Mouse (Mus musculus): Measurements from ENCODE around the gene Map3k9. TPM values are rescaled to one million over a fixed set of nuclear protein-coding genes. Genes with fewer than 3 reads are reported as not detected.

The Map3k9 gene
- polyA plus RNA-seq, 1 experiment from 2014 or later, result 7.9 TPM

- Histone ChIP-seq H3K27ac (no peak overlapping the region), H3K36me3 (no peaks in the 10 kb centered on the region), H3K4me2 (replicated peaks) (peak overlapping the region; percentile 60), H3K27me3 (replicated peaks) (no peaks in the 10 kb centered on the region), H3K4me1 (peaks cover 11% of the 10 kb centered on the region), H3K9me3 (no peaks in the 10 kb centered on the region), H3K4me3 (peak overlapping the region; percentile 20), H3K9ac (no peak overlapping the region)
- ATAC-seq (ENCODE audit: low FRiP score, low read depth), result no peak
- 30% methylated on average over 17 of the region's 17 CpGs for WGBS
Observed at GRCm38 (mm10) chr12:81806759-81807528, 26.0 kb upstream of the Map3k9 start.

- Histone ChIP-seq H3K4me2 (replicated peaks) (no peak overlapping the region), H3K9me3 (no peaks in the 10 kb centered on the region), H3K4me3 (no peak overlapping the region), H3K36me3 (no peaks in the 10 kb centered on the region), H3K27ac (no peak overlapping the region), H3K9ac (no peak overlapping the region), H3K27me3 (replicated peaks) (no peaks in the 10 kb centered on the region), H3K4me1 (peaks cover 11% of the 10 kb centered on the region)
- WGBS, result 87% methylated on average over 5 of the region's 5 CpGs
- no peak for ATAC-seq (ENCODE audit: low FRiP score, low read depth)
Observed at GRCm38 (mm10) chr12:81806114-81806513, 25.1 kb upstream of the Map3k9 start.

GRCm38 (mm10) chr12:81803803-81804202 lies 22.8 kb upstream of the Map3k9 start:
- H3K27ac ChIP-seq, result no peak overlapping the region
- WGBS, result 34% methylated on average over 7 of the region's 7 CpGs
- no peak for ATAC-seq (ENCODE audit: low FRiP score, low read depth)

GRCm38 (mm10) chr12:81803016-81803415 lies 22.0 kb upstream of the Map3k9 start:
- Histone ChIP-seq H3K4me1 (peaks cover 9% of the 10 kb centered on the region), H3K9me3 (no peaks in the 10 kb centered on the region), H3K4me2 (replicated peaks) (no peak overlapping the region), H3K4me3 (no peak overlapping the region), H3K36me3 (no peaks in the 10 kb centered on the region), H3K27ac (no peak overlapping the region), H3K9ac (no peak overlapping the region), H3K27me3 (replicated peaks) (no peaks in the 10 kb centered on the region)
- ATAC-seq (ENCODE audit: low FRiP score, low read depth), result no peak
- 95% methylated on average over 3 of the region's 3 CpGs for WGBS

More at GRCm38 (mm10) chr12:81803803-81804202, 22.8 kb upstream of the Map3k9 start:
- no peak overlapping the region for H3K4me3 ChIP-seq
- H3K4me1 ChIP-seq, result peaks cover 11% of the 10 kb centered on the region
- H3K9ac ChIP-seq, result no peak overlapping the region
- H3K4me2 ChIP-seq (replicated peaks), result no peak overlapping the region
- H3K27me3 ChIP-seq (replicated peaks), result no peaks in the 10 kb centered on the region
- H3K36me3 ChIP-seq, result no peaks in the 10 kb centered on the region
- H3K9me3 ChIP-seq, result no peaks in the 10 kb centered on the region

GRCm38 (mm10) chr12:81801134-81801533 lies 20.2 kb upstream of the Map3k9 start:
- 85% methylated on average over 9 of the region's 9 CpGs for WGBS
- Histone ChIP-seq H3K4me3 (no peak overlapping the region), H3K4me1 (no peaks in the 10 kb centered on the region), H3K9me3 (no peaks in the 10 kb centered on the region), H3K36me3 (no peaks in the 10 kb centered on the region), H3K27me3 (replicated peaks) (no peaks in the 10 kb centered on the region), H3K27ac (no peak overlapping the region), H3K4me2 (replicated peaks) (no peak overlapping the region), H3K9ac (no peak overlapping the region)
- ATAC-seq (ENCODE audit: low FRiP score, low read depth), result no peak

GRCm38 (mm10) chr12:81796541-81796940 lies 15.6 kb upstream of the Map3k9 start:
- Histone ChIP-seq H3K9ac (no peak overlapping the region), H3K27me3 (replicated peaks) (no peaks in the 10 kb centered on the region), H3K4me1 (no peaks in the 10 kb centered on the region), H3K27ac (no peak overlapping the region), H3K4me3 (no peak overlapping the region), H3K4me2 (replicated peaks) (no peak overlapping the region), H3K9me3 (no peaks in the 10 kb centered on the region), H3K36me3 (no peaks in the 10 kb centered on the region)
- 10% methylated on average over 7 of the region's 7 CpGs for WGBS
- no peak for ATAC-seq (ENCODE audit: low FRiP score, low read depth)

- no peaks in the 10 kb centered on the region for H3K36me3 ChIP-seq
- 63% methylated on average over 6 of the region's 6 CpGs for WGBS
- no peaks in the 10 kb centered on the region for H3K4me1 ChIP-seq
- H3K4me2 ChIP-seq (replicated peaks), result no peak overlapping the region
- ATAC-seq (ENCODE audit: low FRiP score, low read depth), result no peak
- no peak overlapping the region for H3K4me3 ChIP-seq
- H3K9ac ChIP-seq, result no peak overlapping the region
- no peaks in the 10 kb centered on the region for H3K27me3 ChIP-seq (replicated peaks)
- H3K9me3 ChIP-seq, result no peaks in the 10 kb centered on the region
- H3K27ac ChIP-seq, result no peak overlapping the region
Observed at GRCm38 (mm10) chr12:81792511-81793218, 11.7 kb upstream of the Map3k9 start.

- H3K27me3 ChIP-seq (replicated peaks), result no peaks in the 10 kb centered on the region
- 76% methylated on average over 2 of the region's 2 CpGs for WGBS
- H3K36me3 ChIP-seq, result no peaks in the 10 kb centered on the region
- ATAC-seq (ENCODE audit: low FRiP score, low read depth), result no peak
- H3K4me1 ChIP-seq, result no peaks in the 10 kb centered on the region
- H3K9me3 ChIP-seq, result no peaks in the 10 kb centered on the region
- no peak overlapping the region for H3K4me3 ChIP-seq
- H3K4me2 ChIP-seq (replicated peaks), result no peak overlapping the region
- no peak overlapping the region for H3K27ac ChIP-seq
- no peak overlapping the region for H3K9ac ChIP-seq
Observed at GRCm38 (mm10) chr12:81789499-81789898, 8.5 kb upstream of the Map3k9 start.

- Histone ChIP-seq H3K9me3 (no peaks in the 10 kb centered on the region), H3K27ac (no peak overlapping the region), H3K36me3 (no peaks in the 10 kb centered on the region), H3K4me3 (no peak overlapping the region), H3K4me1 (no peaks in the 10 kb centered on the region), H3K4me2 (replicated peaks) (no peak overlapping the region), H3K27me3 (replicated peaks) (no peaks in the 10 kb centered on the region), H3K9ac (no peak overlapping the region)
- WGBS, result 4% methylated on average over 9 of the region's 9 CpGs
- no peak for ATAC-seq (ENCODE audit: low FRiP score, low read depth)
Observed at GRCm38 (mm10) chr12:81788672-81789084, 7.7 kb upstream of the Map3k9 start.

- Histone ChIP-seq H3K27ac (no peak overlapping the region), H3K9ac (no peak overlapping the region), H3K4me2 (replicated peaks) (no peak overlapping the region), H3K4me1 (no peaks in the 10 kb centered on the region), H3K36me3 (no peaks in the 10 kb centered on the region), H3K4me3 (no peak overlapping the region), H3K9me3 (no peaks in the 10 kb centered on the region), H3K27me3 (replicated peaks) (no peaks in the 10 kb centered on the region)
- WGBS, result 57% methylated on average over 12 of the region's 12 CpGs
- no peak for ATAC-seq (ENCODE audit: low FRiP score, low read depth)
Observed at GRCm38 (mm10) chr12:81787262-81787661, 6.3 kb upstream of the Map3k9 start.

- H3K4me3 ChIP-seq, result no peak overlapping the region
- no peaks in the 10 kb centered on the region for H3K9me3 ChIP-seq
- ATAC-seq (ENCODE audit: low FRiP score, low read depth), result no peak
- H3K4me2 ChIP-seq (replicated peaks), result no peak overlapping the region
- no peak overlapping the region for H3K27ac ChIP-seq
- H3K27me3 ChIP-seq (replicated peaks), result peaks cover 15% of the 10 kb centered on the region
- WGBS, result 82% methylated on average over 4 of the region's 4 CpGs
- 0 out of 2 replicates have a peak, but pooled peaks cover 12% of the 10 kb centered on the region for H3K4me1 ChIP-seq
- H3K9ac ChIP-seq, result no peak overlapping the region
- no peaks in the 10 kb centered on the region for H3K36me3 ChIP-seq
Observed at GRCm38 (mm10) chr12:81783301-81783700, 2.3 kb upstream of the Map3k9 start.

GRCm38 (mm10) chr12:81782606-81783005 lies 1.6 kb upstream of the Map3k9 start:
- 86% methylated on average over 6 of the region's 6 CpGs for WGBS
- H3K9me3 ChIP-seq, result no peaks in the 10 kb centered on the region
- ATAC-seq (ENCODE audit: low FRiP score, low read depth), result no peak

More at GRCm38 (mm10) chr12:81782606-81783005, 1.6 kb upstream of the Map3k9 start:
- Histone ChIP-seq H3K27me3 (replicated peaks) (peaks cover 16% of the 10 kb centered on the region), H3K27ac (no peak overlapping the region), H3K4me3 (no peak overlapping the region), H3K4me1 (peaks cover 18% of the 10 kb centered on the region; the same call in 1 of the 2 replicates), H3K9ac (no peak overlapping the region), H3K36me3 (no peaks in the 10 kb centered on the region), H3K4me2 (replicated peaks) (no peak overlapping the region)

Measured in neural tube, embryonic 12.5 days (tissue).